Comparison of ENCODE assay signal across 19 mouse cellular contexts in genomic region chr9:18298301-18298700, GRCm38 (mm10).
"Had no signal": no experiment of that assay in that cellular context is flagged by ENCODE, and none has a peak within 500 bp of the region (broad histone marks: within the 10 kb centered on the region; RNA-seq: fewer than 3 reads in every experiment).

No protein-coding gene starts in this region.

- H3K4me3 ChIP-seq: layer of hippocampus, adult 2 months; limb, embryonic 10.5 days; limb, embryonic 13.5 days; liver, embryonic 12.5 days; liver, embryonic 15.5 days; lung, embryonic 15.5 days; megakaryocyte, embryonic 14.5 days; neural tube, embryonic 13.5 days had no signal

- H3K27ac ChIP-seq: kidney, postnatal 0 days; layer of hippocampus, adult 2 months; limb, embryonic 10.5 days; limb, embryonic 13.5 days; liver, embryonic 12.5 days; liver, embryonic 15.5 days; lung, embryonic 15.5 days; neural tube, embryonic 13.5 days had no signal

- H3K9me3 ChIP-seq: limb, embryonic 10.5 days; limb, embryonic 13.5 days; liver, embryonic 12.5 days; liver, embryonic 15.5 days; lung, embryonic 15.5 days; megakaryocyte, embryonic 14.5 days; neural tube, embryonic 13.5 days had no signal

- H3K9ac ChIP-seq: limb, embryonic 13.5 days; liver, embryonic 12.5 days; liver, embryonic 15.5 days; lung, embryonic 15.5 days; neural tube, embryonic 13.5 days had no signal

- DNase-seq: kidney, adult 2 months; layer of hippocampus, adult 9-11 months; liver; lung, adult 18-20 months; lung, postnatal 10 days; lung, postnatal 36 days; thymus, adult 18-20 months; thymus, postnatal 36 days had no signal

- ATAC-seq: midbrain, embryonic 16.5 days had no signal

- H3K27me3 ChIP-seq: limb, embryonic 13.5 days; liver, embryonic 12.5 days; liver, embryonic 15.5 days; lung, embryonic 15.5 days; megakaryocyte, embryonic 14.5 days; neural tube, embryonic 13.5 days had no signal

- H3K4me2 ChIP-seq: limb, embryonic 13.5 days; liver, embryonic 12.5 days; liver, embryonic 15.5 days; lung, embryonic 15.5 days; midbrain, embryonic 11.5 days; neural tube, embryonic 13.5 days had no signal
